Mouse (Mus musculus): ENCODE measurements around the gene Tnnt2.

Tnnt2 gene

DNA sequence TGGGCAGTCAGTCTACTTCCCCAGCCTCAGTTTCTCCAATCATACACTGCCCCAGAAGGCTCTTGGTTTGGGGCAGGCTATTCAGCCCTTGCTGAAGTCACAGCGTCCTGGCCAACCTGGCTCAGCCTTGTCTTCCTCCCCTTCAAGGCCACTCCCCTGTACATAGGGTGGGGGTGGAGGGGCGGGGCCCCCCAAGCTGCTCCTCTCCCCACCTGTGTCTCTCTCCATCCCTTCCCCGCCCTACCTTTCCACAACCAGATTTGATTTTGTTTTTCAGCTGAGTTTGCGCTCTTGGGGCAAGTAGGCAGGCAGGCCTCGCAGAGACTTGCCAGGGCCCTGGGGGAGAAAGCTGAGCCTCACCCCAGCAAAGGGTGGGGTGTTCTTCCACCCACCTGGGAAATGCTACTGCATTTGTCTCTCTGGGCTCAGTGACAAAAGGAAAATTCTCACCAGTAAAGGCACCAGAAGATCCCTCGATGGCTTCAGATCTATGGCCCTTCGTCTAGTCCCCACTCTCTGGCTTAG is 63.9 kb downstream of the Tnnt2 start:
- ATAC-seq (ENCODE audit: low TSS enrichment) = peak; percentile 17; the same call in 1 of the 2 replicates

Data from frontal cortex, adult (tissue).